Mouse (Mus musculus) limb, embryonic 10.5 days (tissue): ENCODE results near the gene Elovl3. TPM values are rescaled to one million over a fixed set of nuclear protein-coding genes. Genes with fewer than 3 reads are reported as not detected.
"Not testable (repeated sequence)": the region's sequence is repeated elsewhere in the genome, so short reads cannot be mapped to it uniquely, and the experiment has no call there.

Experiments
- DNase-seq: peaks from one replicate; pipeline ENCODE4 v3.0.0-alpha.2; 2017; ENCODE audit warnings: low spot score
- H3K27ac ChIP-seq: fragments of 300-500 bp; sonication (generic); 2 replicates; pipeline ENCODE4 v1.5.1; 2016; ENCODE audit warnings: mild to moderate bottlenecking
- H3K27me3 ChIP-seq: fragments of 300-500 bp; sonication (generic); 2 replicates; pipeline ENCODE4 v1.6.1; 2016; ENCODE audit warnings: low read depth, mild to moderate bottlenecking; ENCODE audit not compliant: poor library complexity, severe bottlenecking
- H3K36me3 ChIP-seq: fragments of 300-500 bp; sonication (generic); 2 replicates; pipeline ENCODE4 v1.6.1; 2016; ENCODE audit warnings: mild to moderate bottlenecking, moderate library complexity
- H3K4me1 ChIP-seq: fragments of 300-500 bp; sonication (generic); 2 replicates; pipeline ENCODE4 v1.6.1; 2016
- H3K4me3 ChIP-seq: fragments of 300-500 bp; sonication (generic); 2 replicates; pipeline ENCODE4 v1.5.1; 2016; ENCODE audit warnings: mild to moderate bottlenecking, moderate library complexity
- H3K9me3 ChIP-seq: fragments of 300-500 bp; sonication (generic); replicated peaks from 2 replicates; pipeline ENCODE4 v1.6.1; 2016; ENCODE audit warnings: mild to moderate bottlenecking
- WGBS: fragments of 180-500 bp; shearing (Covaris S2); methylation state at CpG from one replicate; pipeline ENCODE4 v1.1.7; 2016; 5-methylcytosine and 5-hydroxymethylcytosine counted together
- polyA plus RNA-seq: library from polyadenylated mRNA; unstranded; fragments of >200 nt; fragmentation: Nextera tagmentation; extraction: Ambion mirVana; gene quantifications from 2 replicates; pipeline ENCODE4 v1.2.1, GENCODE M21; 2016

Elovl3 gene
- polyA plus RNA-seq, 1 experiment from 2014 or later: 0.13 TPM

- no peaks in the 10 kb centered on the region for H3K27me3 ChIP-seq
- no peaks in the 10 kb centered on the region for H3K36me3 ChIP-seq
- no peak overlapping the region for H3K27ac ChIP-seq
- H3K9me3 ChIP-seq: no peaks in the 10 kb centered on the region
- no peak for DNase-seq
- no peaks in the 10 kb centered on the region for H3K4me1 ChIP-seq
- no peak overlapping the region for H3K4me3 ChIP-seq
- WGBS: 57% methylated on average over 4 of the region's 4 CpGs
Measured at GRCm38 (mm10) chr19:46114617-46115016, 17.1 kb upstream of the Elovl3 start.

DNA sequence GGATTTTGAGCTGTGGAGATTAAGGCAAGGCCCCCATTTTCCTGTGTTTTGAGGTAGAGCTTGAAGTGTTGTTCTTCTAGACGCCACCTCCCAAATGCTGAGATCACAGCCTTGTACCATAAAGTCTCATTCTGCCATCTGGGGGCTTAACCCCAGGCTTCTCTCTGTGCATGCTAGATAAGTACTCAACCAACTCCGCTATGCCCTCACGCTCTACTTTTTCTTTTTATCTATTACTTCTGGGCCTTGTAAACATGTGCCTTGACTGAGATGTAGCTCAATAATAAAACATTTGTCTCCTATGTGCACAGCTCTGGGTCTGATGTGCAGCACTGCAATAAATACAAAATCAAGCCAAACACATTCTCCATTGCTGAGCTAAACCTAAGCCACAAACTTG is 12.2 kb upstream of the Elovl3 start:
- H3K4me1 ChIP-seq: no peaks in the 10 kb centered on the region
- H3K27ac ChIP-seq: no peak overlapping the region
- no peaks in the 10 kb centered on the region for H3K9me3 ChIP-seq
- 91% methylated on average over 3 of the region's 3 CpGs for WGBS
- H3K36me3 ChIP-seq: no peaks in the 10 kb centered on the region
- H3K4me3 ChIP-seq: no peak overlapping the region
- no peak for DNase-seq
- H3K27me3 ChIP-seq: no peaks in the 10 kb centered on the region

- no peaks in the 10 kb centered on the region for H3K27me3 ChIP-seq
- WGBS: 78% methylated on average over 6 of the region's 6 CpGs
- no peaks in the 10 kb centered on the region for H3K36me3 ChIP-seq
- no peak for DNase-seq
- H3K27ac ChIP-seq: no peak overlapping the region
- H3K9me3 ChIP-seq: no peaks in the 10 kb centered on the region
- H3K4me1 ChIP-seq: no peaks in the 10 kb centered on the region
- H3K4me3 ChIP-seq: no peak overlapping the region
Measured at GRCm38 (mm10) chr19:46120872-46121271, 10.8 kb upstream of the Elovl3 start.

DNA sequence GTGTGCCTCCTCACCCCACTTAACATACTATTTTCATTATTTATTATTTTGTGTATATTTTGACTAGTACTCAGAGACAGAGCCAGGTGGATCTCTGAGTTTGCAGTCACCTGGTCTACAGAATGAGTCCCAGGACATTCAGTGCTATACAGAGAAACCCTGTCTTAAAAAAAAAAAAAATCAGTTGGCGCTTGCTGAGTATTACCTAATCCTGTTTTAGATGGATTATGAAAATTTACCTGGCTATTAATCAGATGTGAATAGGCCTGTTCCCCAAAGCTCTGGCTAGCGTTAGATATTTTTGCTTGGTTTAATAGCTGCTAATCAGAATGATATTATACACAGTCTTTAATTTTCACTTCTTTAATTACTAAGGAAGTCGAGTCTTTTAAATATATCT is 7.8 kb upstream of the Elovl3 start:
- Histone ChIP-seq H3K36me3 (no peaks in the 10 kb centered on the region), H3K4me1 (no peaks in the 10 kb centered on the region), H3K9me3 (no peaks in the 10 kb centered on the region), H3K27ac (no peak overlapping the region), H3K27me3 (peaks cover 8% of the 10 kb centered on the region; the same call in 1 of the 2 replicates), H3K4me3 (no peak overlapping the region)
- WGBS: 85% methylated on average over 3 of the region's 3 CpGs
- no peak for DNase-seq

DNA sequence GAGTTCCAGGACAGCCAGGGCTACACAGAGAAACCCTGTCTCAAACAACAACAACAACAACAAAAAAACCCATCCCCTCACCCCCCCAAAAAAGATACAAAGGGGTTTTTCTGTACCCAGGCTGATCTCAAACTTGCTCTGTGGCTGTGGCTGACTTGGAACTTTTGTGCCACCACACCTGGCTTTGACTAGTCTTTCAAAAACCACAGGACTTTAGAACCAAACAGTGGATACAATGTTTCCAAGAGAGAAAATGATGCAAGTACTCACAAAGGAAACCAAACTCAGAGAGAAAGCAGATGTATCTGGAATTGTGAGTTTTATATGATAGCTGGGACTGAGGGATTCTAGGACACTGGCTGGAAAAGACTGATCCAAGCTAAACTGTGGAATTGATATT is 7.0 kb upstream of the Elovl3 start:
- no peak for DNase-seq
- H3K27ac ChIP-seq: no peak overlapping the region
- H3K9me3 ChIP-seq: no peaks in the 10 kb centered on the region
- no peak overlapping the region for H3K4me3 ChIP-seq
- no peaks in the 10 kb centered on the region for H3K4me1 ChIP-seq
- peaks cover 8% of the 10 kb centered on the region; the same call in 1 of the 2 replicates for H3K27me3 ChIP-seq
- H3K36me3 ChIP-seq: no peaks in the 10 kb centered on the region

DNA sequence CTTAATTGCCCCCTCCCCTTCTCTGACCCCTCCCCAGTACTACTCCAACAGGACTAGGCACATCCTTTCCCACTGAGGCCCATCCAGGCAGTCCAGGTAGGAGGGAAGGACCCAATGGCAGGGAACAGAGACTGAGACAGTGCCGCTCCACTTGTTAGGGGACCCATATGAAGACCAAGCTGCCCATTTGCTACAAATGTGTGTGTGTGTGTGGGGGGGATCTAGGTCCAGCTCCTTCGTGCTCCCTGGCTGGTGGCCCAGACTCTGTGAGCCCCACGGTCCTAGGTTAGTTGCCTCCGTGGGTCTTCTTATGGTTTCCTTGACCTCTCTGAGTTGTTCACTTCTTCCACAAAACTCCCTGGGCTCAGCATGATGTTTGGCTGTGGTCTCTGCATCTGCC is 5.4 kb upstream of the Elovl3 start:
- WGBS: 78% methylated on average over 4 of the region's 4 CpGs
- H3K27ac ChIP-seq: no peak overlapping the region
- no peak for DNase-seq
- H3K4me1 ChIP-seq: 0 out of 2 replicates have a peak, but pooled peaks cover 3% of the 10 kb centered on the region
- H3K27me3 ChIP-seq: peaks cover 22% of the 10 kb centered on the region
- H3K4me3 ChIP-seq: no peak overlapping the region
- no peaks in the 10 kb centered on the region for H3K36me3 ChIP-seq
- H3K9me3 ChIP-seq: no peaks in the 10 kb centered on the region

- H3K9me3 ChIP-seq, H3K36me3 ChIP-seq, H3K27ac ChIP-seq, H3K4me1 ChIP-seq, H3K4me3 ChIP-seq, DNase-seq: not testable (repeated sequence)
- peaks cover 56% of the 10 kb centered on the region for H3K27me3 ChIP-seq
- 73% methylated on average over 6 of the region's 6 CpGs for WGBS
Measured at GRCm38 (mm10) chr19:46129737-46130136, 2.0 kb upstream of the Elovl3 start.

GRCm38 (mm10) chr19:46131283-46131682 is 414 bp upstream of the Elovl3 start:
- H3K4me3 ChIP-seq: peak overlapping the region; percentile 21
- WGBS: 11% methylated on average over 8 of the region's 8 CpGs

DNA sequence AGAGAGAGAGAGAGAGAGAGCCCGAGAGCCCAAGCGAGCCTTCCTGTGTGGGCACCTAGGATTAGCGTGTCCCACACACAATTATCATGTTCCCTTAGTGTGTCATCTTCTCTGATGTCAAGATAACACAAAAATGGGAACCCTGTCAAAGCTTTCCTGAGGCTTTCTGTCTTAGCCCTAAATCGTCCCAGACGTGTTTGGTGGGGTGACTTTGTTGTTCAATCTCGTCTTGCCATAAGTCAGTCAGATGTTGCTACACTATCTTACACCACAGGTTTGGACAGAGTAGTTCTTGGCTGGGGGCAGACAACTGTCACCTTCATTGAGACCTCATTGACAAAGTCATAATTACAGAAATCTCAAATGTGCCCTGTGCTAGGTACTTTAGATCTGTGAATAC is 880 bp downstream of the Elovl3 start:
- H3K9me3 ChIP-seq: no peaks in the 10 kb centered on the region
- no peak overlapping the region for H3K4me3 ChIP-seq
- DNase-seq: no peak
- no peak overlapping the region for H3K27ac ChIP-seq
- peaks cover 84% of the 10 kb centered on the region for H3K27me3 ChIP-seq
- H3K4me1 ChIP-seq: peaks cover 33% of the 10 kb centered on the region
- no peaks in the 10 kb centered on the region for H3K36me3 ChIP-seq
- 56% methylated on average over 6 of the region's 6 CpGs for WGBS

More at GRCm38 (mm10) chr19:46131283-46131682, 414 bp upstream of the Elovl3 start:
- no peaks in the 10 kb centered on the region for H3K9me3 ChIP-seq
- H3K36me3 ChIP-seq: no peaks in the 10 kb centered on the region
- DNase-seq: no peak
- peaks cover 72% of the 10 kb centered on the region for H3K27me3 ChIP-seq
- peaks cover 22% of the 10 kb centered on the region for H3K4me1 ChIP-seq
- no peak overlapping the region for H3K27ac ChIP-seq

GRCm38 (mm10) chr19:46135297-46135696 is 3.6 kb downstream of the Elovl3 start:
- Histone ChIP-seq H3K27ac (0 out of 2 replicates have a peak overlapping the region, but pooled peaks have one; percentile 37), H3K4me1 (peaks cover 33% of the 10 kb centered on the region), H3K4me3 (peak overlapping the region; percentile 60), H3K27me3 (peaks cover 100% of the 10 kb centered on the region), H3K36me3 (no peaks in the 10 kb centered on the region), H3K9me3 (no peaks in the 10 kb centered on the region)
- peak; percentile 95 for DNase-seq
- 2% methylated on average over 12 of the region's 12 CpGs for WGBS

- Histone ChIP-seq H3K9me3 (no peaks in the 10 kb centered on the region), H3K4me1 (peaks cover 37% of the 10 kb centered on the region), H3K27ac (peak overlapping the region; percentile 37; the same call in 1 of the 2 replicates), H3K4me3 (peak overlapping the region; percentile 60), H3K27me3 (peaks cover 100% of the 10 kb centered on the region), H3K36me3 (no peaks in the 10 kb centered on the region)
- peak; percentile 76 for DNase-seq
- under 1% methylated on average over 75 of the region's 79 CpGs for WGBS
Measured at GRCm38 (mm10) chr19:46135789-46136638, 4.3 kb downstream of the Elovl3 start.

GRCm38 (mm10) chr19:46136639-46137580 is 5.2 kb downstream of the Elovl3 start:
- 3% methylated on average over 49 of the region's 49 CpGs for WGBS
- Histone ChIP-seq H3K27ac (peak overlapping the region; percentile 37; the same call in 1 of the 2 replicates), H3K4me3 (peak overlapping the region; percentile 60), H3K9me3 (no peaks in the 10 kb centered on the region), H3K36me3 (no peaks in the 10 kb centered on the region), H3K4me1 (peaks cover 36% of the 10 kb centered on the region), H3K27me3 (peaks cover 100% of the 10 kb centered on the region)
- peak; percentile 83 for DNase-seq

- Histone ChIP-seq H3K27me3 (peaks cover 100% of the 10 kb centered on the region), H3K9me3 (no peaks in the 10 kb centered on the region), H3K4me3 (no peak overlapping the region), H3K27ac (no peak overlapping the region), H3K36me3 (no peaks in the 10 kb centered on the region), H3K4me1 (peaks cover 30% of the 10 kb centered on the region)
- DNase-seq: no peak
- WGBS: 72% methylated on average over 2 of the region's 2 CpGs
Measured at GRCm38 (mm10) chr19:46140324-46140723, 8.6 kb downstream of the Elovl3 start.
